Mouse (Mus musculus): ENCODE measurements around the gene Frmd4a. TPM values are rescaled to one million over a fixed set of nuclear protein-coding genes. Genes with fewer than 3 reads are reported as not detected.
A peak's percentile ranks its signal among the peaks of the same experiment; 100 is the strongest.

Gene Frmd4a
- polyA plus RNA-seq, 1 experiment from 2014 or later: 16.7 TPM

DNA sequence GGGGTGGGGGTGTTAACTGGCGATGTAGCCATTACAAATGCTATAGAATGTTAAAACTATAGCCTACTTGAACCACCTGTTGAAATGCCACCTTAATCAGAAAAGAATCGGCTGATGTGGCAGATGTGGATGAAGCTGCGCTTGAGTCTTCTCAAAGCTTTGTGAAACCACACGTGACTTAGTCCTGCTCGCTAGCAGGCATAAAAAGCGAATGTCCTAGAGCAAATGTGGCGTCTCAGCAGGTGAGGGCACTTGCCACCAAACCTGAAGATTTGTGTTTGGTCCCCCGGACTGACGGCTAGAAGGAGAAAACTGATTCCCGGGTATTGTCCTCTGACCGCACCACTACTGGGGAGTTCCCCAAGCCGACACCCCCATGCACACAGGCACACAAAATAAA, 282.1 kb downstream of the Frmd4a start:
- Histone ChIP-seq H3K9me3 (replicated peaks) (no peaks in the 10 kb centered on the region), H3K27me3 (replicated peaks) (peaks cover 18% of the 10 kb centered on the region), H3K9ac (no peak overlapping the region), H3K4me3 (no peak overlapping the region), H3K4me1 (0 out of 2 replicates have a peak, but pooled peaks cover 4% of the 10 kb centered on the region), H3K27ac (no peak overlapping the region), H3K36me3 (no peaks in the 10 kb centered on the region), H3K4me2 (no peak overlapping the region)
- ATAC-seq: no peak
- WGBS (ENCODE audit: insufficient replicate concordance): 61% methylated on average over 12 of the region's 12 CpGs

DNA sequence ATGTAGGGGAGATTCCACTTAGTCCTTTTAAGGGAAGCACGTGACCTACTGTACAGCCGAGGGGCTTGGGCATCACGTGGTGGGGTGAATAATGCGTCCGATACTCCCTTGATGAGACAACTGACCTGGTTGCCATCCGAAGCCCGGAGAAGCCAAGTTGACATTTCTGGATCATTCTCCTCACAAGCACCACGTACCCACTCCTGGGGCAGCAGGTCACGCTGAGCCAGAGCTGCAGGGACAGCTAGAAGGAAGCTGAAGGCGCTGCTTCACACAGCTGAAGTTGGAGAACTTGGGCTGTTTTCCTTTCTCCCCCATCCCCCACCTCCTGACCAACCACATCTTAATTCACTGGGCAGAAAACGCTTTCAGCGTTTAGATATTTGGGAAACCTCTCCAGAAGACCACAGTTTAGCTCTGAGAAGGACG, 282.9 kb downstream of the Frmd4a start:
- Histone ChIP-seq H3K27ac (peak overlapping the region; percentile 30), H3K9ac (no peak overlapping the region), H3K4me3 (peak overlapping the region; percentile 23; the same call in 1 of the 2 replicates), H3K36me3 (no peaks in the 10 kb centered on the region), H3K4me2 (peak overlapping the region; percentile 44), H3K9me3 (replicated peaks) (no peaks in the 10 kb centered on the region), H3K4me1 (0 out of 2 replicates have a peak, but pooled peaks cover 4% of the 10 kb centered on the region), H3K27me3 (replicated peaks) (peaks cover 18% of the 10 kb centered on the region)
- WGBS (ENCODE audit: insufficient replicate concordance): 29% methylated on average over 13 of the region's 13 CpGs
- no peak for ATAC-seq

DNA sequence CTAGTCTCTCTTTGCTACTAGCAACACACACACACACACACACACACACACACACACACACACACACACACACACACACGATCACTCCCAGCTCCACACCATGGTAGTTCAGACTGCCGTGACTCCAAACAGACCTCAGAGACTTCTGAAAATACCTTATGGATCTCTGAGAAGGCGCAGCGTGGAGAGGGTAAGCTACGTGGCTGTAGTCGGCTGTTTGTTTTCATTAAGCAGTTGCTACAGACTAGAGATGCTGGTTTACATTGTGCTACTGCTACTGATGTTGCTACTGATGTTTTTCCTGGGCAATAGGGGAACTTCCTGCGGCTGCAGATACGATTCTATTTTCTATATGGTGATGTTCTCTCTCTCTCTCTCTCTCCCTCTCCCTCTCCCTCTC, 283.3 kb downstream of the Frmd4a start:
- no peak for ATAC-seq
- Histone ChIP-seq H3K27me3 (replicated peaks) (peaks cover 18% of the 10 kb centered on the region), H3K36me3 (no peaks in the 10 kb centered on the region), H3K4me2 (peak overlapping the region; percentile 44), H3K27ac (peak overlapping the region; percentile 30), H3K9me3 (replicated peaks) (no peaks in the 10 kb centered on the region), H3K9ac (no peak overlapping the region), H3K4me1 (0 out of 2 replicates have a peak, but pooled peaks cover 4% of the 10 kb centered on the region), H3K4me3 (peak overlapping the region; percentile 23; the same call in 1 of the 2 replicates)
- 16% methylated on average over 8 of the region's 8 CpGs for WGBS (ENCODE audit: insufficient replicate concordance)

DNA sequence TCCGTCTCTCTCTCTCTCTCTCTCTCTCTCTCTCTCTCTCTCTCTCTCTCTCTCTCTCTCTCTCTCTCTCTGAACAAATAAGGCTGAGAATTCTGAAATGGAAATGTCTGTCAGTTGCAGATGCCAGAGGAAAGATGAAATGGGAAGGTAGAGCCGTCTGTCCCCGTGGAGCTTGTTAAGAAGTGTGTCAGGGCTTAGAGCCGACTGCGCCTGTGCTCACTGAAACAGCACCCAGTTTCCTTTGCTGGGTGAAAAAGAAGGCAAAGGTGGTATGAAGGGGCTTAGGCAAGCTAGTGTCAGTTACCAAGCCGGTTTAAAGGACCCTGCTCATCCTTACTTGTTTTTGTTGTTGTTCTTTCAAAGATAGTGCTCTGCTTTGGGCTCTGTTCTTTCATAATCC, 283.7 kb downstream of the Frmd4a start:
- Histone ChIP-seq H3K27me3 (replicated peaks) (peaks cover 18% of the 10 kb centered on the region), H3K36me3 (no peaks in the 10 kb centered on the region), H3K9me3 (replicated peaks) (no peaks in the 10 kb centered on the region), H3K4me3 (peak overlapping the region; percentile 23; the same call in 1 of the 2 replicates), H3K4me2 (peak overlapping the region; percentile 44), H3K4me1 (no peaks in the 10 kb centered on the region), H3K9ac (no peak overlapping the region), H3K27ac (0 out of 2 replicates have a peak overlapping the region, but pooled peaks have one; percentile 45)
- no peak for ATAC-seq
- 29% methylated on average over 5 of the region's 6 CpGs for WGBS (ENCODE audit: insufficient replicate concordance)

DNA sequence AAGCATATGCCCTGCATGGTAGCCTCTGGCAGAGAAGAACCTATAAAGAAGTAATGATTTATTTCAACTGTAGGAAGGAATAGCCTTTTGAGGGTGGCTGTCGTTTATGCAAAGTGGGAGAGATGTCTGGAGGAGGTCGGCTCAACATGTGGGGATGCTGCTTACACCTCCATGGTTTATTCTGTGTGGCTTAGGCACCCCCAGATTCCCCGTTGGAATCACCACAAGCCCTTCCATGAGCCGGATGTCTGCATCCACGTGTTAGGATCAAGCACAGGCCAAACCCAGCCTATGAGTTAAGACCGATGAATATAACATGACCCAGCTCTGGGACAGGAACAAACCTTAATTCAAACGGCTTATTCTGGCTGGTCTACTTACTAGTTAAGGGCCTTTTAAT, 284.2 kb downstream of the Frmd4a start:
- no peak overlapping the region for H3K9ac ChIP-seq
- no peaks in the 10 kb centered on the region for H3K4me1 ChIP-seq
- H3K9me3 ChIP-seq (replicated peaks): no peaks in the 10 kb centered on the region
- peaks cover 18% of the 10 kb centered on the region for H3K27me3 ChIP-seq (replicated peaks)
- H3K4me3 ChIP-seq: no peak overlapping the region
- no peaks in the 10 kb centered on the region for H3K36me3 ChIP-seq
- WGBS (ENCODE audit: insufficient replicate concordance): 44% methylated on average over 7 of the region's 7 CpGs
- no peak for ATAC-seq
- H3K4me2 ChIP-seq: no peak overlapping the region
- no peak overlapping the region for H3K27ac ChIP-seq

DNA sequence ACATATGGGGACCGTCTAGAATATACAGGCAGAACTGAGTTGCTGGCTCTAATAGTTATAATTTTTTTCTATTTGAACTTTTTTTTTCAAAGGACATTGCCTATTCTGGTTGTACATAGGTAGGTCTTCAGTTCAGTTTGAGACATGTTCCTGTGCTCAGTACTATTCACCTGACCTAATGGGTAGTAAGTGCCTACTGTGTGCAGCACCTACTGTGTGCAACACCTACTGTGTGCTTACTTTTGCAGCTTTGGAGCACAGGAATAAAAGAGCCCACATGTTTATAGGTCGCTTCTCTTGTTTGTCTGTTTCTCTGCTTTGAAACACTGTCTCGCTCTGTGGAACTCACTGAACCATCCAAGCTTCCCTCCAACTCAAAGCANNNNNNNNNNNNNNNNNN, 284.6 kb downstream of the Frmd4a start:
- no peak overlapping the region for H3K4me3 ChIP-seq
- H3K4me2 ChIP-seq: no peak overlapping the region
- no peak overlapping the region for H3K9ac ChIP-seq

DNA sequence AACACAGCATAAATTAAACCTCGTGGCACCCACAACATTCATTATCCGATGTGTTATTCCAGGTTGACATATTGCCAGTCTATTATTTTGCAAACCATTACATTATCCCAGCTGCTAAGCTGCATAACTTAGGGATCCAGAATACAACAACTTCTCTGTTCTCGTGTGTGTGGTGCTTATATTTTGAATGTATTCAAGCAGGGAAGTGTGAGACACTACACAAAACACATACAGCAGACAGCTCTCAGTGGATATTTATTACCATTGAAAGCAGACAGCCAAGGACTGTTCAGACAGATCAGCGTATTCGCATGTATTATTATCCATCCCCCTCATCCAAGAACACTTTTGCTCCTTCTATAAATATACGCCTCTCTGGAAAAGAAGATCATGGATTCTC, 289.6 kb downstream of the Frmd4a start:
- H3K9me3 ChIP-seq (replicated peaks): no peaks in the 10 kb centered on the region
- H3K9ac ChIP-seq: no peak overlapping the region
- no peak overlapping the region for H3K27ac ChIP-seq
- 67% methylated on average over 6 of the region's 6 CpGs for WGBS (ENCODE audit: insufficient replicate concordance)
- H3K4me1 ChIP-seq: no peaks in the 10 kb centered on the region
- no peaks in the 10 kb centered on the region for H3K36me3 ChIP-seq
- no peak for ATAC-seq
- H3K27me3 ChIP-seq (replicated peaks): no peaks in the 10 kb centered on the region
- no peak overlapping the region for H3K4me3 ChIP-seq
- H3K4me2 ChIP-seq: no peak overlapping the region

More for the DNA sequence above, 284.6 kb downstream of the Frmd4a start:
- no peak overlapping the region for H3K27ac ChIP-seq
- no peaks in the 10 kb centered on the region for H3K36me3 ChIP-seq
- H3K4me1 ChIP-seq: no peaks in the 10 kb centered on the region
- ATAC-seq: no peak
- peaks cover 18% of the 10 kb centered on the region for H3K27me3 ChIP-seq (replicated peaks)
- WGBS (ENCODE audit: insufficient replicate concordance): 53% methylated on average over 3 of the region's 3 CpGs
- no peaks in the 10 kb centered on the region for H3K9me3 ChIP-seq (replicated peaks)

DNA sequence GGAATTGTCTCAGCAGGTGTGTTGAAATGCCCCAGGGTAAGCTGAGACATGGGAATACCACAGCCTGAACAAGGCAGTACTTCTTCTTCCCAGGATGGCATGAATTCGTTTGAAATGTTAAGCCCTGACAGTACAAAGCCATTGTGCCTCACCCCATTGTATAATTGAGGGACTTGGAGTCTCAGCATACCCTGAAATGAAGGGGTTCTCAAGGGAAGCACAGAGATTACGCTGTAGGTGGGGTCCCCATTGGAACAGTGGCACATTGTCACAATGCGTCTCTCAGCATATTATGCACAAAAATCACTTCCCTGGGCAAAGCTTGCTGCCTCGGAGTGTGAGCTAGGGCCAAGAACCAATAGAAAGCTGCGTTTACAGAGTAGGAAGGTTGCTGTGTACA, 297.0 kb downstream of the Frmd4a start:
- H3K4me2 ChIP-seq: no peak overlapping the region
- ATAC-seq: no peak
- no peak overlapping the region for H3K9ac ChIP-seq
- H3K4me1 ChIP-seq: no peaks in the 10 kb centered on the region
- no peaks in the 10 kb centered on the region for H3K9me3 ChIP-seq (replicated peaks)
- H3K27ac ChIP-seq: no peak overlapping the region
- WGBS (ENCODE audit: insufficient replicate concordance): 63% methylated on average over 5 of the region's 5 CpGs
- no peak overlapping the region for H3K4me3 ChIP-seq
- H3K36me3 ChIP-seq: no peaks in the 10 kb centered on the region
- H3K27me3 ChIP-seq (replicated peaks): peaks cover 8% of the 10 kb centered on the region; the same call in 1 of the 2 replicates

DNA sequence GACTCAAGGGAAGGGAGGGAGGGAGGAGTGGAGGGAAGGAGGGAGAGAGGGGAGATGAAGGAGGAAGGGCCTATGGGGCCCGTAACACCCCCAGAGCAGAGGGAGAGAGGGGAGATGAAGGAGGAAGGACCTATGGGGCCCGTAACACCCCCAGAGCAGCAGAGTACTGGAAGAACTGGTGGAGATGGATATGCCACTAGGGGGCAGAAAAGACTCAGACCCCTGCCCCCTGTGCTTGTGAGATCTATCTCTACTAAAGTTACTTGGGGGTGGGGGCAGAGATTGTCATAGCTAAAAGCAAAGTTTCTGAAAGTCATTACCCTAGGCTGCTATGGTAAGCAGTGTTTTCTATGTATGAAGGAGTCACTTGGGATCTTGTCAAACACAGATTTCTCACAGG, 299.1 kb downstream of the Frmd4a start:
- 19% methylated on average over 2 of the region's 2 CpGs for WGBS (ENCODE audit: insufficient replicate concordance)
- ATAC-seq: no peak
- H3K9me3 ChIP-seq (replicated peaks): no peaks in the 10 kb centered on the region

DNA sequence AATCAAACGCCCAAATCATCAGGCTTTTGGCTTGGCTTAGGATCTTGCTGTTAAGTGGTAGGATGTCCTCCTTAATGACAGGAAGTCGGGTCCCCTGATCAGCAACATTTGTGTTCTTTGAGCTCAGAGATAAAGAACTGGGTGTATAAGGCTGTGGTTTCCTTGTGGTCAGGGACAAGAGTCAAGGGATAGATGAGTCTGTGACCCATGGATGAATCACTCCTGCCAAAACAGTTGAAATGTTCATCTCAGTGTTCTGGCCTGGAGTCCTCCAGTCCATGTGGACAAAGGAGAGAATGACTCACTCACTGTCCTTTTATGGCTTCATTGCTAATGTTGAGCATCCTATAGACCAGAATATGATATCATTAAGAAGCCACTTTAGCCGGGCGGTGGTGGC, 300.6 kb downstream of the Frmd4a start:
- H3K4me1 ChIP-seq: no peaks in the 10 kb centered on the region
- H3K27ac ChIP-seq: no peak overlapping the region
- peaks cover 7% of the 10 kb centered on the region; the same call in 1 of the 2 replicates for H3K27me3 ChIP-seq (replicated peaks)
- no peak overlapping the region for H3K4me2 ChIP-seq
- no peaks in the 10 kb centered on the region for H3K9me3 ChIP-seq (replicated peaks)
- WGBS (ENCODE audit: insufficient replicate concordance): 22% methylated on average over 4 of the region's 4 CpGs
- H3K9ac ChIP-seq: no peak overlapping the region
- no peak for ATAC-seq
- no peaks in the 10 kb centered on the region for H3K36me3 ChIP-seq
- no peak overlapping the region for H3K4me3 ChIP-seq

More for the DNA sequence above, 299.1 kb downstream of the Frmd4a start:
- Histone ChIP-seq H3K4me2 (no peak overlapping the region), H3K4me1 (no peaks in the 10 kb centered on the region), H3K4me3 (no peak overlapping the region), H3K27ac (no peak overlapping the region), H3K9ac (no peak overlapping the region), H3K36me3 (no peaks in the 10 kb centered on the region), H3K27me3 (replicated peaks) (peaks cover 11% of the 10 kb centered on the region; the same call in 1 of the 2 replicates)

DNA sequence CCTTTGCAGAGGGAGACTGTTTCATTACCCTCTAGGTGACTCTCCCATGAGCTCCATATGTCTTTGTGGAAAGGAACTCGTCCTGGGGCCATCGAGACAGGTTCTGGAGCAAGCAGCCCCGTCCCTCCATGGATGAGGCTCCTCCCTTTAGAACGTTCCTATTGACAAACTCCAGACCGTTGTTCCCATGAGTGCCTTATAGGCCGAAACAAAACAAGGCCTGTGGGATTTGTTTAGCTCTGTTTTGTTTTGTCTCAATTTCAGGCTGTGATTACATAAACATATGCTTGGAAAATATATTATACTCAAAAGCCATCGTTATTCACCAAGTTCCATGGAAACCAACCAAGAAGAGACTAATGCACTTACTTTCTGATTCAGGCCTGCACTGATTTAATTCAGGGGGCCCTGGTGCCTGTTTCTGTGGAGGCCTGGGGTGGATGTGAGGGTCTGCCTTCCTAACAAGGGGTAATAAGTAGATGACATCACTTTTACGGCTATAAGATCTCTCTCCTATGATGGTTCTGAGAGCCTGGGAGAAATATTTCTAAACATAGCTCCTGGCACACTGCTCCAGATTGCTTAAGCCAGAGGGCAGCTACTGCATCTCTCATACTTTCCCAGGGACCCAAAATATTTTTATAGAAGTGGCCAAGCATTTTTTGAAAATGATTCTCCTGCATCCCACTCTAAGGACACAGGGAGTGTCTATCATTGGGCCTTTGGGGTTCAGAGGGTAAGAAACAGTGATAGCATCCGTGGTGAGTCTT, 308.9 kb downstream of the Frmd4a start:
- Histone ChIP-seq H3K27me3 (replicated peaks) (no peaks in the 10 kb centered on the region; the same call in none of the 2 replicates), H3K36me3 (no peaks in the 10 kb centered on the region), H3K9ac (no peak overlapping the region), H3K4me1 (no peaks in the 10 kb centered on the region), H3K9me3 (replicated peaks) (no peaks in the 10 kb centered on the region), H3K4me3 (no peak overlapping the region), H3K27ac (no peak overlapping the region), H3K4me2 (no peak overlapping the region)
- 56% methylated on average over 9 of the region's 9 CpGs for WGBS (ENCODE audit: insufficient replicate concordance)
- no peak for ATAC-seq

DNA sequence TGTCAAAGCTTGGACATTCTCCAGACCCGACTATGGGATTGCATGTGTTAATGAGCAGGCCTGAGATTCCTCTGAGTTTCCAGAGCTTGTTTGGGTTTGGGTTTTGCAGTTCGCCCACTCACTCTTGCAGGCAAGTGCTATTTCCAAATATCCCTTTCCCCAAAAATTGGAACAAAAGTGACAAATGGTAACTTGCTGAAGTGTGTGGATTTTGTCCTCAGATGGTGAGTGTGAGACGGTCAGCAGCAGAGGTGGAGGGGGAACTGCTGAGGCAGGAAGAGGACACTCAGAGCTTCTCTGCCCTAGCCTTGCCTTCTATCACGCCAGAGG, 309.5 kb downstream of the Frmd4a start:
- no peak overlapping the region for H3K4me3 ChIP-seq
- H3K4me1 ChIP-seq: no peaks in the 10 kb centered on the region
- no peak overlapping the region for H3K9ac ChIP-seq
- H3K9me3 ChIP-seq (replicated peaks): no peaks in the 10 kb centered on the region
- ATAC-seq: no peak
- H3K27me3 ChIP-seq (replicated peaks): no peaks in the 10 kb centered on the region; the same call in none of the 2 replicates
- 36% methylated on average over 4 of the region's 4 CpGs for WGBS (ENCODE audit: insufficient replicate concordance)
- no peaks in the 10 kb centered on the region for H3K36me3 ChIP-seq
- H3K27ac ChIP-seq: no peak overlapping the region
- no peak overlapping the region for H3K4me2 ChIP-seq

Measured in liver, embryonic 12.5 days (tissue).